Mouse (Mus musculus) large intestine, adult 2 months (tissue): ENCODE results near the gene Tex44. TPM values are rescaled to one million over a fixed set of nuclear protein-coding genes. Genes with fewer than 3 reads are reported as not detected.

Experiments used
- DNase-seq: peaks from one replicate; pipeline ENCODE4 v3.0.0-alpha.2; 2012; ENCODE audit warnings: low read depth, low spot score
- WGBS: fragments of 180-500 bp; shearing (Covaris S2); methylation state at CpG from one replicate; pipeline ENCODE4 v1.1.7; 2018; 5-methylcytosine and 5-hydroxymethylcytosine counted together
- polyA plus RNA-seq: library from polyadenylated mRNA; depleted of rRNA; stranded (reverse); fragments of >200 nt; gene quantifications from 2 replicates; pipeline ENCODE4 v1.2.3, GENCODE M21; 2012

The Tex44 gene
- polyA plus RNA-seq, 1 experiment = not detected

GRCm38 (mm10) chr1:86415612-86416184 is 10.4 kb upstream of the Tex44 start:
- no peak for DNase-seq

GRCm38 (mm10) chr1:86416321-86416720 is 9.8 kb upstream of the Tex44 start:
- no peak for DNase-seq
- 65% methylated on average over 6 of the region's 6 CpGs for WGBS

More at GRCm38 (mm10) chr1:86415612-86416184, 10.4 kb upstream of the Tex44 start:
- WGBS = 53% methylated on average over 7 of the region's 7 CpGs

- 28% methylated on average over 10 of the region's 10 CpGs for WGBS
- DNase-seq = no peak
Observed at GRCm38 (mm10) chr1:86421007-86421406, 5.1 kb upstream of the Tex44 start.

- 75% methylated on average over 5 of the region's 5 CpGs for WGBS
- DNase-seq = no peak
Observed at GRCm38 (mm10) chr1:86423879-86424278, 2.2 kb upstream of the Tex44 start.

GRCm38 (mm10) chr1:86424336-86424735 is 1.8 kb upstream of the Tex44 start:
- WGBS = 70% methylated on average over 1 of the region's 1 CpGs
- DNase-seq = no peak

GRCm38 (mm10) chr1:86424835-86425547 is 1.1 kb upstream of the Tex44 start:
- 51% methylated on average over 11 of the region's 11 CpGs for whole genome bisulfite sequencing

GRCm38 (mm10) chr1:86430056-86430455 is 3.9 kb downstream of the Tex44 start:
- WGBS = 48% methylated on average over 2 of the region's 2 CpGs
- DNase-seq = no peak

More at GRCm38 (mm10) chr1:86424835-86425547, 1.1 kb upstream of the Tex44 start:
- no peak for DNase-seq

GRCm38 (mm10) chr1:86432778-86433177 is 6.6 kb downstream of the Tex44 start:
- 57% methylated on average over 4 of the region's 4 CpGs for WGBS
- DNase-seq = no peak

GRCm38 (mm10) chr1:86433359-86433758 is 7.2 kb downstream of the Tex44 start:
- no peak for DNase-seq

GRCm38 (mm10) chr1:86434001-86434400 is 7.9 kb downstream of the Tex44 start:
- DNase-seq = no peak
- under 1% methylated on average over 12 of the region's 12 CpGs for WGBS

More at GRCm38 (mm10) chr1:86433359-86433758, 7.2 kb downstream of the Tex44 start:
- 76% methylated on average over 7 of the region's 7 CpGs for WGBS

- 3% methylated on average over 46 of the region's 46 CpGs for WGBS
Observed at GRCm38 (mm10) chr1:86434439-86435201, 8.5 kb downstream of the Tex44 start.

GRCm38 (mm10) chr1:86435302-86435821 is 9.2 kb downstream of the Tex44 start:
- 18% methylated on average over 13 of the region's 13 CpGs for WGBS
- DNase-seq = no peak

More at GRCm38 (mm10) chr1:86434439-86435201, 8.5 kb downstream of the Tex44 start:
- peak; percentile 96 for DNase-seq

- 21% methylated on average over 9 of the region's 9 CpGs for WGBS
- no peak for DNase-seq
Observed at GRCm38 (mm10) chr1:86437219-86438013, 11.3 kb downstream of the Tex44 start.

- DNase-seq = no peak
- WGBS = 23% methylated on average over 6 of the region's 6 CpGs
Observed at GRCm38 (mm10) chr1:86438014-86438319, 11.8 kb downstream of the Tex44 start.

- DNase-seq = no peak
Observed at GRCm38 (mm10) chr1:86438501-86438900, 12.4 kb downstream of the Tex44 start.

GRCm38 (mm10) chr1:86439487-86440170 is 13.5 kb downstream of the Tex44 start:
- 25% methylated on average over 8 of the region's 8 CpGs for WGBS

More at GRCm38 (mm10) chr1:86438501-86438900, 12.4 kb downstream of the Tex44 start:
- WGBS = 75% methylated on average over 2 of the region's 2 CpGs

GRCm38 (mm10) chr1:86440171-86440886 is 14.2 kb downstream of the Tex44 start:
- 3% methylated on average over 18 of the region's 18 CpGs for WGBS
- peak; percentile 92 for DNase-seq

More at GRCm38 (mm10) chr1:86439487-86440170, 13.5 kb downstream of the Tex44 start:
- no peak for DNase-seq
